Mouse (Mus musculus): Measurements from ENCODE around the gene Cdk6.

GRCm38 (mm10) chr5:3516481-3517075, 175.3 kb downstream of the Cdk6 start:
- TF ChIP-seq CTCF (IDR thresholded peaks at IDR 0.05; ENCODE audit: extremely low read depth, insufficient read depth, insufficient read length, insufficient replicate concordance) (no peak; the same call in 1 of the 2 replicates), POLR2A (IDR thresholded peaks at IDR 0.05; ENCODE audit: low read depth, low read length) (no peak)

All from spleen, adult 2 months (tissue).